Mouse (Mus musculus) spleen, adult 2 months (tissue): ENCODE measurements around the gene Klhl40.

Source experiments
- CTCF ChIP-seq: fragments of 200-500 bp; IDR thresholded peaks from 2 replicates; pipeline ENCODE4 v1.5.1; 2011; ENCODE audit warnings: mild to moderate bottlenecking, inconsistent platforms; ENCODE audit not compliant: insufficient read depth, insufficient read length, insufficient replicate concordance; ENCODE audit errors: extremely low read depth
- POLR2A ChIP-seq: fragments of 200-500 bp; IDR thresholded peaks from 2 replicates; pipeline ENCODE4 v1.6.1; 2011; ENCODE audit warnings: low read depth, low read length, inconsistent platforms

DNA sequence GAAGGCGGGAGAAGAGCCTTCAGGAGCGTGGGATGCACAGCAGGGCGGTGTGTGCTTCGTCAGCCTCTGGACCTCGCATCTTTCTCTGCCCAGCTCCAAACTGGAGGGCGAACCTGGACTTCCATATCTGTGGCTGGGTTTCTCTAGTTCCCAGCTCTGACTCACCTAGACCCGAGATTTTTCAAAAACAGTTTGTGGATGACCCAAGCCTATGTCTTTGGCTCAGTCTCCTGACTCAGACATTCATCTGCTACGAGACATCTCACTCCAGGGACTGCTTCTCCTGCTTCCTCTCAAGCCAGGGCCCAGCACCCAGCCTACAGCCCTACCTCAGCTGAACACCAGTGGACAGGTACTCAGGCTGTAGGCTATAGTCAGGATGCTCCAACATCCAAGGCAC is 7.9 kb downstream of the Klhl40 start:
- TF ChIP-seq CTCF (no peak), POLR2A (no peak)
